Mouse (Mus musculus) gastrocnemius, postnatal 4 days (tissue): ENCODE data around the gene Nbas. TPM values are rescaled to one million over a fixed set of nuclear protein-coding genes. Genes with fewer than 3 reads are reported as not detected.

ENCODE experiments used
- DNase-seq, 2 experiments: peaks; one replicate each; pipeline ENCODE4 v3.0.0; 2021 to 2022; ENCODE audit warnings: low spot score in 2 of 2, mixed read lengths in 2 of 2
- total RNA-seq, 2 experiments: library from RNA; stranded (reverse); gene quantifications; 2 replicates each; pipeline ENCODE4 v1.2.3; 2021

The Nbas gene
- total RNA-seq, 2 experiments from 2014 or later: 21.7 to 22.9 TPM

DNA sequence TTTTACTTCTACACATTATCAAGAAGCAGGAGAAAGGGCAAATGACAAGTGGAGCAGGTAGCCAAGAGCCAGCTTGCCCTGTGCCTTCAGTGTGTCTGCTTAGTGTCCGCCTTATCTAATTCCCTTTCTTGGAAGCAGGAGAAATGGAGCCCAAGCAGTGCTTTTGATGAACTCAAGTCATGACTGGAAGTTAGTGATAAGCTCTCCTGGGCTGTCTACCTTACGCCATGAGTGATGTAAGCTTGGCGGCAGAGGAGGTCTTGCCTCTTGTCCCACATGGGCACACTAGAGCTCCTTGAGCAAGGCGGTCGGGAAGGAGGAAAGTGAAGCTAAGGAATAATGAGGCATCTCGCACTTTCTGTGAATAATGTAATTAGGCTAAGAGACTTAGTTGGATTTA is 250.5 kb downstream of the Nbas start:
- no peak for DNase-seq

DNA sequence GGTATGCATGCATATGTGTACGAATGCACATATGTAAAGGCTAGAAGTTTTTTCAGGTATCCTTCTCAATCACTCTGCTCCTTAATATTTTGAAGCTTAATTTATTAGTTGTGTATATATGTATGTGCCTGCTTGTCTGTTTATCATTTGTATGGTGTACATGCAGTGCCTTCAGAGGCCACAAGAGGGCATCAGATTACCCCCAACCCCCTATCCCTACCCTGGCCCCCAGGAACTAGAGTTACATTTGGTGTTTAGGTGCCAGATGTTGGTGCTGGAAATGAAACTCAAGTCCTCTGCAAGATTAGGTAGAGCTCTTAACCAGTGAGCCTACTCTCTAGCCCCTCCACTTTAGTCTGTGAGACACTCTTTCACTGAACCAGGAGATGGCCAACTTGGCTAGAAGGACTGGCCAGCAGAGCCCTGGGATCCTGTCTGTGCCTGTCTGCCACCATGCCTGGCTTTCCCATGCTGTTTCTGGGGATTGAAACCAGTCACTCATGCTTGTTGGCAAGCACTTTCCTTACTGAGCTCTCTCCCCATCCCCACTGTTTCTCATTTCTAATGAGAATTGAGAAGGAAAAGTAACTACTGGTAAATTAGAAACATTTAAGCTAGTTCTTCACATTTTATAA is 263.9 kb downstream of the Nbas start:
- DNase-seq: no peak

DNA sequence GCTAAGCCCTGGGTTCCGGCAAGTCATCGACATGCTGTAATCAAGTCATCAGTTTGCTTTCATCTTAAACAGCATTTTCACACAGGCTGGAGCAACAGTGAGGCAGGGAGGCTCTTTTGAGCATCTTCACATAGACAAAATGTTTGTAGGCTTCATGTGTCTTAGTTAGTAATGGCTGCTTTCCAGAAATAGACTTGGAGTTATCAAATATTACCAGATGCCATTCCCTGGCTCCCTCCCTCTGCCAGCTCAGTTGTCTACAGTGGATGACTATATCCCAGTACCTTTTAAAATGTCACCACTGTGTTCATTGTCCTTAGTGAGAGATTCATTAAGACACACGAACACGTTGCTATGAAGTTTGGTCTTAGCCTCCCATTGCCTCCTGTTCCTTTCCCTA is 270.2 kb downstream of the Nbas start:
- no peak for DNase-seq

DNA sequence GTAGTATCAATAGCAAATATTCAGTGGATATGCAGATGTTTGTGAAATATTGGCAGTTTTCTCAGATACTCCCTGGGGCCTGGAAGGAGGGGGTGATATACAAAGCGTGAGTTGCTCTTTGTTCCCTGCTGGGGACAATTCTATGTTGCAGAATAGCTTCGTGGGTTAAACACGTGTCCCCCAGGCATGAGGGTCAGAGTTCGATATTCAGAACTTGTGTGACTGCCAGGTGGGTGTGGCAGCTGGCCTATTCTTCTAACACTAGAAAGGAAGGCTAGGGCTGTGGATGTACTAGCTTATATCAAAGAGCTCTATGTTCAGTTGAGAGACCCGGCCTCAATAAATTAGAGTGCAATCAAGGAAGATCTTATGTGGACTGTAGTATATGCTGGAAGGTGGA is 274.9 kb downstream of the Nbas start:
- no peak for DNase-seq

DNA sequence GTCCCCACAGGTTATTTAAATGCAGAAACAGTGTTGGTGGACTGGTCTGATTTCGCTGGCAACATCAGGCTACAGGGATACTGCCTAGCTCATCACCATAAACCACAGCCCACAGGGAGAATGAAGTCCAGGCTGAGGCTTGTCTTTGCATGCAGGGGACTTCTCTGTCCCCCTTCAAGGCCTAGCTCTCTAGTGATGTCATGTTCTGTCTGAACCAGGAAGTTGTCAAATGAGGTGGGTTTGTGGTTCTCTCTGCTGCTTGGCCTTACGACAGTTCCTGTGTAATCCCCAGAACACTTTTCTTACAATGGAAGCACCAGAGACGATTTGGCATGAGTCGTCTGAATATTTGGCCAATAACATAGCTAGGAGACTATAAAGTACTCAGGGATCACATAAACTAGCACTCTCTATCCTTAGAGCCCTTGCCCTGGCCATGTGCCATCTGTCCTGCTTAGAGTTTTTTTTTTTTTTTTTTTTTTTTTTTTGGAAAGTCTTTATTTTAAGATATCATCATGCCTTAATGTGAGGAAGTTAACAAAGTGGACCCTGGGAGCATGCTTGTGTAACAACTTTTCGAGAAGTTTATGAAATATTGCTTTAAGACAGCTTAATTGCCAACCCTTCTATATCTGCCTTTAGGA is 294.8 kb downstream of the Nbas start:
- DNase-seq: no peak

DNA sequence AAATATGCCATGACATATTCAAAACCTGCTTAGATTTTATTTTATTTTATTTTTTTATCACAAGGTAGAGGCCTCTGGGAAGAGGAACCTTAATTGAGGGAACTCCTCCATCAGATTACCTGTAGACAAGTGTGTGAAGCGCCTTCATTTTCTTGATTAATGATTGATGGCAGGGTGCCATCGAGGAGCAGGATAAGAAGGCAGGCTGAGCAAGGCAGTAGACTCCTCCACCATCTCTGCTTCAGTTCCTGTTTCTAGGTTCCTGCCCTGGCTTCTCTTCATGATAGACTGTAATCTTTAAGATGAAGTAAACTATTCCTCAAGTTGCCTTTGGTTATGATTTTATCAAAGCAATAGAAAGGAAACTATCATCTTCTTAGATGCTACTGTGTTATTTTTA is 295.4 kb downstream of the Nbas start:
- no peak for DNase-seq

DNA sequence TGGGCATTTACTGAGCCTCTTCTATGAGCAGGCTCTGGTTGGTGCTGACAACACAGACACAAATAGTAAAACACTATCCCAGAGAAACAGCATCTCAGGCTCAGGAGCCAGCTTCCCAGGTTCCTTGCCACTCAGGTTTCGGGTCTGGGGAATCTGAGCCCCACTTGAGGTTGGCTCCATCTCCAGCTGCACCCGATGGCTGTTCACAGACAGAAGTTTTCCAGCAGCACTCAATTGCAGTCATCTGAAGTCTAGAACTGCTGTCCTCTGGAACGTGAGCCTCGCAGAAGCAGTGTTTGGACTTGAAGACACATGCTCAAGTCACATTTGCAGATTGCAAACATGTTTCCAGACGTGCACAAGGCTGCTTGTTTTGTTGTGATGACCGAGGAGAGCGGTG is 297.5 kb downstream of the Nbas start:
- DNase-seq: no peak

DNA sequence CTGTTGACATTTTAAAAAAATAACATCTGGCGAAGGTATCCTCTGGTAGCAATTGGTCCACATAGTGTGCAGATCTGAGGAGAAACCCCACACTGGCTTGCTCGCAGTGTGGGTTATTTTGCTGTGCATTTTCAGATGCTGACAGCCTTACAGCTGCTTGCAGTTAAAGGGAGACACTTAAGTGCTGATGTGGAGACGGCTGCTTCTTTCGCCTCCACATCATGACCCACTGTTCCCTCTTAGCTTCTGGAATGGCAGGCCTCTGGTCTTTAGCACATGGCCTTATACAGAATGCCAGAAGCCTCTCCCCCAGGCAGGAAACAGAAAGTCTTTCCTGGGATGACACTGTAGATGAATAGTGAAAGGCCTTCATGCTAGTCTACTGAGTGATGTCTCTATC is 306.2 kb downstream of the Nbas start:
- no peak for DNase-seq

DNA sequence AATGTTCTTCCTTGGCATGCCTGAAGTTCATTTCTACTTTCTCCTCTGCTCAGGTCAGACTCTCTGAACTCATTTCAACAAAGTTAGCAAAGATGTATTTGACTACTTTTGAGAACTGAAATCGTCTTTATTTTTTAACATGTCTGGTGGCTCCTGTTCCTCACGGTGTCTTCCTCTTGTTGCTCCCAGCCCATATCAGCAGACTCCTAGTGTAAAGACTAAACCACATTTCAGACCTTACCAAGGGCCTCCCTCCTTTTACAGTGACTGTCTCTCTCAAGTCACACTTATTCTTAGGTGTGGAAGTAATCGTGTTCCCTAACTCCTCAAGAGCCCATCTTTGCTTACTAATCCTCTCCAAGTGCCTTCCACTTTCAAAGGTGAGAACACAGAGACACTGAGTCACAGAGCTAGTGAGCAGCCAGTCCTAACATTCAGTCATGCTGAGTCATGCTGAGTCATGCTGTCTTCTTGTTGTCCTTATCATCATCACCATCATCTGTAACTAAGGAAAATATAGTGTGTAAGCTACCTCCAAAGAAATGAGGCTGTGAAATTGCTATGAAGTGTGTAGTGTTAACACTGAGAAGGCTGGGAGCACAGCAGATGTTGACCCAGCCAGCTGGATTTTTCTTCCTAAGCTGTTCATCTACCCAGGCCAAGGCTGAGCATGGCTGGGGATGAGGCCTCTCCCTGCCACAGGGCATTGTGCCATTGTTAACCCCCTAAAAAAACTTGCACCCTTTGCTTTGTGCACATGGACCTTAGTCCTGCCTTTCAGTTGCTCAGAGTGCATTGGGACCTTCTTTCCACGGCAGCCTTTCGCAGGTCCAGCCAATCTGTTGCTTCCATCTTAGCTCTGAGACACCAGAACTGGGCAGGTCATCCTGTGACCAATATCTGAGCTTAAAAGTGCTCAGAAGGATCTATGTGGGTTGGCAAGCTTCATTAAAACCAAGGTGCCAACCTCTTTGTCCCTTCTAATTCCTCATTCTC is 307.0 kb downstream of the Nbas start:
- DNase-seq: no peak

DNA sequence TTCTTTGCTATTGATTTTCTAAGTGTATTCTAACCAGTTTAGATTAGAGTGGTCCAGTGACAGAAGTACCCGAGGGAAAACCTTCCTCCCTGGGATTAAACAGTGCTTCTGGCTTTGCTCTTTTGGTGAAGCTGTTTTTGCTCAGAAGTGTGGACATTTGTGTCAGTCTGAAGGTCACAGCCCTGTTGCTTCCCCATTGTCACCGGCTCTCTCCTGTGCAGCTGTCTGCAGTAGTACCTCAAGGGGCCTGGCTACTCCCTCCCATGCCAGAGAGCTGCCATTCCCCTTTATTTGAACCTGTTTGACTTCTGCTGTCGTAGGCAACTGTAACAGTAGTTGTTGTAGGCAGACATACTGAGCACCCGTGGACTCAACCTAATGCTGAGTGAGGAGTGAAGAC is 307.8 kb downstream of the Nbas start:
- no peak for DNase-seq

DNA sequence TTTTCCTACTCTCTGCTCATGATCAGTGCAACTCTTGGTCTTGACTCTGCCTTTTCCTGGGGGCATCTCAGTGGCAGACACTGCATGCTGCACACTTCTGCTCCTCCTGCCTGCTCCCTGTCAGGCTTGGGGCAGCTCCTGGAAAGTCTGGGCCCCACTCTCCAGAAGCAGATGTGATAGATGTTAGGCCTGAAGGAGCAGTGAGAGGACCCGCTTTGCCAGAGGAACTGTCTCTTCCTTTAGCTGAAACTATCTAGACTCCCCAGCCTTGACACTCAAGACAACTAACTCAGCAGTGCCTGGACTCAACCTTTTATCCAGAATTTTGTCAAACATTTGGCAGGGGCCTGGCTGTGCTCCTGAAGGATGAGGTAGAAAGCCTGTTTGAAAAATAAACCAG is 311.9 kb downstream of the Nbas start:
- DNase-seq: no peak

DNA sequence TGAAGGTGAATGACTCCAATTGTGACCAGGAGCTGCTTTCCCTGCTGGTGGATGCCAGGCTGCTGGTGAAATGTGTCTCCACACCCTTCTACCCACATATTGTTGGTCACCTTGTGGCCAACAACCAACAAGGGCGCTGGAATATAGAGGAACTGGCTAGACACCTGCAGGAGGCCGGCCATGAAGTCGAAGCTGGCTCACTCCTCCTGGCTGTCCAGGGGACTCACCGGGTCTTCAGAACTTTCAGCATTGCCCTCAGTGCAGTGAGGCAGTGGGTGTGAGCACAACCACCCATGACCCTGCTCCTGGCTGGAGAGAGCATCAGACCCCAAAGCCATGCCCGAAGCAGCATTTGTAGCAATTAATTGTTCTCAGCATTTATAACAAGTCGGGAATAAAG is 314.5 kb downstream of the Nbas start:
- DNase-seq: no peak

DNA sequence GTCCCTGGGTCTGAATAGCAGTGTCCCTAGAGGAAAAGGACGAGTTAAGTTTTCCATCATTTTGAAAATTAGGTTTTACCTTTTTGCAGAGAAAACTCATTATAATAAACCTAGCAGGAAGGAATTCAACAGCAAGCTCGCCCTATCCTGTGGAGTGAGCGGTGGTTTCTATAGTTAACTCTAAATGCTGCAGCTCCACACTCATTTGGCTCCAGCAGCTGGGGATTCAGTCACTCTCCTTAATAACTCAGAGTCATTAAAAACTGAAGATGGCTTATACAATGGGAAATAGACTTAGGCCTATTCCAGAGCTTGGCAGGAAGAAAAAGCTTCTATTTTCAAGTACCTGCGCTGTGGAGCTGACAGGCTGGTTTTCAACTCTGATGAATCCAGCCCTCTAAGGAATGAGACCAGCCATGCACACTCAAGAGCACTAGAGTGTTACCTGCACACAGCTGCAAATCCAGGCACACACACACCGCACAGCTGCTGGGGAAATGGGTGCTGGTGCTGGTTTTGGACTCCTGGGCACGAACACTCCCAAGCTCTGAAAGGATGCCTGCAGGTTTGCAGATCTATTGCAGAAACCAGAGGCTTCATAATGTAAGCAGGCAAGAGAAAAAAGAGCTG is 316.7 kb downstream of the Nbas start:
- DNase-seq: no peak

DNA sequence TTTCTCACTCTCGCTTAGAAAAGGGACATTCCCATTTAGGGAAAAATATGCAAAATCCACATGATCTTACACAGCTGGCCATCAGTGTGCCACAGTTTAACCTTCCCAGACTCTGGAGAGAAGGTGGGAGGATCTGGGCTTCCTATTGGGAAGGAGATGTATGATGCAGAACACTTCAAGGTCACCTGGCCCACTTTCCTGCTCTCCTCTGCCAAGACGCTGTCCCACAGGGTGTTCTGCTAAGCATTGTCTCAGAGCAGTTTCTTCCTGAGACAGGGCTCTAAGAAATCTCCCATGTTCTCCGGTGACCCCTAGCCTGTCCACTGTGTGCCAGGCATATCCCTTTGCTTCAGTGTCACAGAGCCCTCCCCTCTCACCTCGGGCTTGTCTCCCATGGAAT is 318.7 kb downstream of the Nbas start:
- no peak for DNase-seq

DNA sequence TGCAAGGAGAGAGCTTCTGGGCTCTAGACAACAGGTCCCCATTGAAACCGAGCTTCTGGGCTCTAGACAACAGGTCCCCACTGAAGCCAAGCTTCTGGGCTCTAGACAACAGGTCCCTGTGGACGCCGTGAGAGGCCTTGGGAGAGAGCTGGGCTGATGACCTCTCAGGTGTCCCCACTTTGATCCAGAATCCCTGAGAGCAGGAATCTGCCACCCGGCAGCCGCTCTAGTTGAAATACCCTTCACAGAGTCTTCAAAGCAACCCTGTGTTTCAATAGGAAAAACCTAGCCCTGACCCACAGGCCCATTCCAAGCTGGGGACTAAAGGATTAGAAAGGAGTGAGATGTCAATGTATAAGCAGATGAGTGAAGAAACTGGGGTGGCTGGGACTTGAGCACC is 320.1 kb downstream of the Nbas start:
- no peak for DNase-seq

DNA sequence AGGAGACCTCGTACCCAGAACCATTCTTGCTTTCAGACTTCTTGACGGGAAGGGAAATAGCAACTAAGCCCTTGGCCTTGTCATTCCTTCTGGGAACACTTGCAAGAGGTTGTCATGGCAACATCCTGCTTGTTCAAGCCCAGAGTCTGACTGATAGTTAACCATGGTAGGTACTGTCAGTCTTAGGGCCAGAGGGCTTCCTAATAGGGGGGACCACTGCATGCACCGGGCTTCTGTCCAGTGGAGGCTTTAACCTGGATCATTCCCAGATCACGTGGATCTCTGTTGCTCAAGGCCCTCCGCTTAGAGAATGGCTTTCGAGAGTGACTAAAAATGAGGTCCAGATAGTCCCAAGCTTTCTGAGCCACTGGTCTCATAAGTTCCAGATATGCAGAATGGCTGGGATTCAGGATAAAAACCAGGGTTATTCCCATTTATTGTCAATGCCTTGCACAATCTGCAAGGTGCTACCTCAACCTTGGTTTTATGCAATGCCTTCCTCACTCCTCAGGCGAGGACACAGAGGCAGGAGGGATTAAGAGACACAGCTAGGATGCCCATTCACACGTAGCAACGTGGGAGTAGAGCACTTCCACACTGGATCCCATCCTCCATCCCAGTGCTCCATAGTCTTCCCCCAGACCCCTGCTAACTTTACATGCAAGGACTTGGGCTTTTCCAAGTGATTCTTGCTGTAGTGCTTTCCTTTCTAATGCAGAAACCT is 326.0 kb downstream of the Nbas start:
- no peak for DNase-seq

DNA sequence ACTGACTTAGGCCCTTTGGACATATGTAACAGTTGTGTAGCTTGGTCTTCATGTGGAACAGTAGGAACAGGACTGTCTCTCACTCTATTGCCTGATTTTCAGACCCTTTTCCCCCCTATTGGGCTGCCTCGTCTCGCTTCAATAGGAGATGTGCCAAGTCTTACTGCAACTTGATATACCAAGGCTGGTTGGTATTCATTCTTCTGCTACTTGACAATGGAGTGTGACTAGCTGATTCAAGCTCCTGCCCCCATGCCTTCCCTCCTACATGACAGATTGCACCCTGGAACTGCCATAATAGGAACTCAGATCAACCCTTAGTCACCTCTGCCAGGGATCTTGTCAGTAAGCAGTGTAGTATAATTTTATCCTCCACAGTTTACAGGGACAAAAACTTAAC is 328.1 kb downstream of the Nbas start:
- no peak for DNase-seq

DNA sequence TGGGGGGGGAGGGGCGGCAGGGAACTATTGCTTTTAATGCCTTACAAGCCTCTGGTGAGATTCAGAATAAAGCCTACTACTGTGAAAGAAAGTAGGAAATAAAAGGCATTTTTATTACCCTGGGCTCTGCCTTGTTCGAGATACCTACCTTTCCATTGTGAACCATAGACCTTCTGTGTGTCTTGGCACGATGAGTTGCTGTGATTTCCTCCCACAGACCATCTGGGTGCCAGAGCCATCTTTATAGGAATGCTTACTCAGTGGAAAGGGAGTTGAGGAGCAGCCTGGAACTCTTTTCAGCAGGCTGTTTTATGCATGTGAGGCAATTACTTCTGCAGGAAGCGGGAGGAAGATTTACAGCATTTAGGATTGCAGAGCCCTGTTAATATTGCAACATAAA is 329.6 kb downstream of the Nbas start:
- no peak for DNase-seq

DNA sequence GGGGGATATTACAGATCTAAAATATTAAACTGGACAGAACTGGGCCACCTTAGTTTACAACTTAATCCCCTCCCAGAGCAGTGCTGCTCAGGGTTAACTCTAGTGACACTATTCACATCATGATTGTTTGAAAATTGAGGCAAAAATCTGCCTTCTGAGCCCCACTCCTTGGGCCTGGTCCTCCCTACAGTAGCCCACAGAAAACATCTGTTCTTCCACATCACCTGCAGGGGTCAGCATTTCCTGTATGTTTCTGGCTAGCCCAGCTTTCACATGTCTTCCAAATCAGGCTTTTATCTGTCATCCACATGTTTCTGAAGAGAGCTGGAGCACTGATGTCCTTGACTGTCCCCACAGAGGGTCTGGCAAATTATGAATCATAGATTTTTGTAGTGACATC is 333.5 kb downstream of the Nbas start:
- no peak for DNase-seq

DNA sequence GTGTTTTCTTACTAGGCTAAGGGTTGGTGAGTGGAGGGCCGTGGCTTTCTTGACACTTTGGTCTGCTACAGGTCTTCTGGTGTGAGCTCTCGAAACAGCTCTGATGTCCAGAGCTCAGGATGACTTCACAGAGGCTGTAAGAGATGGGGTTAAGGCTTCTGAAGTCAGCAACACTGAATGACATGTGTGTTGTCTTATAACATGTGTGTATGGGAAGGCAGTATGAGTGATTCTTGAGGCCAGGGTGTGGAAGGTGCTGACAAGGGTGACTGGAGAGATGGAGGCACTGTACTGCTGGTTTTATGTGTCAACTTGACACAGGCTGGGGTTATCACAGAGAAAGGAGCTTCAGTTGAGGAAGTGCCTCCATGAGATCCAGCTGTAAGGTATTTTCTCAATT is 338.1 kb downstream of the Nbas start:
- no peak for DNase-seq

DNA sequence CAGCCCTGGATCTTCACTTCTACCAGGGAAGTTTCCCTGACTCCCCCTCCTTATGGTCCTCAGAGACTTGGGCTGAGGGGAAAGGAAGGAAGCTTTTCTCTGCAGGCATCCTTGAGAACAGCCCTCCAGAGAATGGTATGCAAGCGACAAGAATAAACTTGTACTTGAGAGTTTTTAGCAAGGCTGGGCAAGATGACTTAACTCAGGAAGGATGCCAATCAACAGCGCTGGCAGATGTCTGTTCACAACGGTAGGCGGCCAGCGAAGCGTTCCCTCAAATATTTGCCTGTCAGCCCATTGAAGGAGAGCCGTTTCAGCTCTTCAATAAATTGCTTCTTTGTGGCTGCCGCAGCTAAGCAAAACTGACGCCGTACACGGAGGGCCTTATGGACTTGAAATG is 340.1 kb downstream of the Nbas start:
- no peak for DNase-seq
